Mouse (Mus musculus) MEL (cell line): Measurements from ENCODE around the gene Tmtc1.

Experiments
- CHD2 ChIP-seq: IDR thresholded peaks from 2 replicates; pipeline ENCODE4 v1.6.1; 2011; ENCODE audit warnings: low read length, improper control_type of control experiment
- CTCF ChIP-seq, 3 experiments: IDR thresholded peaks in 2 of 3; conservative IDR thresholded peaks in 1 of 3; 2 replicates each; pipeline ENCODE4 v1.5.1; 2011 to 2012; ENCODE audit warnings: low read length in 3 of 3, low read depth in 2 of 3, mild to moderate bottlenecking in 2 of 3, improper control_type of control experiment in 1 of 3, inconsistent platforms in 1 of 3, mixed read lengths in 1 of 3, moderate library complexity in 1 of 3; ENCODE audit not compliant: control insufficient read depth in 1 of 3, insufficient read depth in 1 of 3, poor library complexity in 1 of 3, severe bottlenecking in 1 of 3
- EP300 ChIP-seq, 2 experiments: IDR thresholded peaks; 2 replicates each; pipeline ENCODE4 v1.6.1; 2011; ENCODE audit warnings: improper control_type of control experiment in 2 of 2, low read length in 2 of 2, low read depth in 1 of 2, mild to moderate bottlenecking in 1 of 2
- GATA1 ChIP-seq: IDR thresholded peaks from 2 replicates; pipeline ENCODE4 v1.6.1; 2011; ENCODE audit warnings: low read depth, low read length, improper control_type of control experiment
- JUND ChIP-seq: IDR thresholded peaks from 2 replicates; pipeline ENCODE4 v1.6.1; 2011; ENCODE audit warnings: low read depth, mild to moderate bottlenecking, improper control_type of control experiment, low read length
- MAFK ChIP-seq: IDR thresholded peaks from 2 replicates; pipeline ENCODE4 v1.6.1; 2011; ENCODE audit warnings: low read depth, mild to moderate bottlenecking, low read length, improper control_type of control experiment, borderline replicate concordance
- POLR2A ChIP-seq, 2 experiments: IDR thresholded peaks; 2 replicates each; pipeline ENCODE4 v1.6.1; 2011 to 2012; ENCODE audit warnings: low read length in 2 of 2, mild to moderate bottlenecking in 2 of 2, control low read depth in 1 of 2, improper control_type of control experiment in 1 of 2, low read depth in 1 of 2, moderate library complexity in 1 of 2; ENCODE audit not compliant: control insufficient read depth in 1 of 2, insufficient read depth in 1 of 2, poor library complexity in 1 of 2
- POLR2AphosphoS5 ChIP-seq: IDR thresholded peaks from 2 replicates; pipeline ENCODE4 v1.6.1; 2012; ENCODE audit warnings: low read depth, borderline replicate concordance, mild to moderate bottlenecking, inconsistent platforms, low read length, moderate library complexity, mixed read lengths

GRCm38 (mm10) chr6:148207522-148207921 is 236.7 kb downstream of the Tmtc1 start:
- no peak for TF ChIP-seq CHD2
- no peak for TF ChIP-seq EP300 (IDR thresholded peaks at IDR 0.05; ENCODE audit: low read depth in 1 of 2, low read length in 2 of 2)
- no peak for TF ChIP-seq POLR2A (IDR thresholded peaks at IDR 0.05; ENCODE audit: control insufficient read depth in 1 of 2, insufficient read depth in 1 of 2, low read depth in 1 of 2, low read length in 2 of 2, poor library complexity in 1 of 2)
- TF ChIP-seq MAFK = no peak
- no peak for TF ChIP-seq JUND
- TF ChIP-seq GATA1 = no peak
- no peak for TF ChIP-seq CTCF (IDR thresholded peaks at IDR 0.05 in 2 of 3, conservative IDR thresholded peaks at IDR 0.05 in 1 of 3; ENCODE audit: control insufficient read depth in 1 of 3, insufficient read depth in 1 of 3, low read depth in 2 of 3, low read length in 3 of 3, poor library complexity in 1 of 3, severe bottlenecking in 1 of 3)
- no peak for TF ChIP-seq POLR2AphosphoS5
